Mouse (Mus musculus) yolk sac, embryonic 10.5 days (tissue): ENCODE measurements around the gene Wdr92.

Experiments
- DNase-seq: peaks from one replicate; pipeline ENCODE4 v3.0.0-alpha.2; 2017; ENCODE audit warnings: low spot score

Wdr92 gene

GRCm38 (mm10) chr11:17181807-17182206 is at the start of gene Wdr92:
Gene Wdr92 (plus strand): TSS chr11:17182107.
- DNase-seq: no peak

GRCm38 (mm10) chr11:17135638-17136037 is 46.3 kb upstream of the Wdr92 start:
- no peak for DNase-seq

- DNase-seq: no peak
These were observed 43.4 kb upstream of the Wdr92 start for GRCm38 (mm10) chr11:17138306-17139033.

GRCm38 (mm10) chr11:17158858-17159737 is 22.8 kb upstream of the Wdr92 start, which contains the start of gene Ppp3r1:
Gene Ppp3r1 (plus strand): TSS chr11:17159263.
- DNase-seq: peak; percentile 94

GRCm38 (mm10) chr11:17159738-17160241 is 22.1 kb upstream of the Wdr92 start:
- peak; percentile 50 for DNase-seq

- DNase-seq: peak; percentile 30
These were observed 21.7 kb upstream of the Wdr92 start for GRCm38 (mm10) chr11:17160242-17160641.

- no peak for DNase-seq
These were observed 18.0 kb upstream of the Wdr92 start for GRCm38 (mm10) chr11:17163956-17164355.

- DNase-seq: no peak
These were observed 15.3 kb upstream of the Wdr92 start for GRCm38 (mm10) chr11:17166627-17167026.

GRCm38 (mm10) chr11:17169262-17169661 is 12.6 kb upstream of the Wdr92 start:
- no peak for DNase-seq

GRCm38 (mm10) chr11:17170938-17171729 is 10.8 kb upstream of the Wdr92 start:
- DNase-seq: no peak

- no peak for DNase-seq
These were observed 9.6 kb upstream of the Wdr92 start for GRCm38 (mm10) chr11:17172300-17172699.

- no peak for DNase-seq
These were observed 5.3 kb upstream of the Wdr92 start for GRCm38 (mm10) chr11:17176638-17177037.

GRCm38 (mm10) chr11:17180753-17181152 is 1.2 kb upstream of the Wdr92 start:
- DNase-seq: no peak

GRCm38 (mm10) chr11:17183165-17183564 is 1.3 kb downstream of the Wdr92 start:
- no peak for DNase-seq

- no peak for DNase-seq
These were observed 5.7 kb downstream of the Wdr92 start for GRCm38 (mm10) chr11:17187649-17188048.

GRCm38 (mm10) chr11:17188786-17189185 is 6.9 kb downstream of the Wdr92 start:
- no peak for DNase-seq

- DNase-seq: no peak
These were observed 10.4 kb downstream of the Wdr92 start for GRCm38 (mm10) chr11:17192151-17192844.

- DNase-seq: no peak
These were observed 17.3 kb downstream of the Wdr92 start for GRCm38 (mm10) chr11:17199170-17199569.

- DNase-seq: no peak
These were observed 18.1 kb downstream of the Wdr92 start for GRCm38 (mm10) chr11:17199840-17200501.

- no peak for DNase-seq
These were observed 19.0 kb downstream of the Wdr92 start for GRCm38 (mm10) chr11:17200936-17201335.

- no peak for DNase-seq
These were observed 20.6 kb downstream of the Wdr92 start for GRCm38 (mm10) chr11:17202481-17202880.
